Mouse (Mus musculus): ENCODE measurements around the gene Nol9.

Gene Nol9

DNA sequence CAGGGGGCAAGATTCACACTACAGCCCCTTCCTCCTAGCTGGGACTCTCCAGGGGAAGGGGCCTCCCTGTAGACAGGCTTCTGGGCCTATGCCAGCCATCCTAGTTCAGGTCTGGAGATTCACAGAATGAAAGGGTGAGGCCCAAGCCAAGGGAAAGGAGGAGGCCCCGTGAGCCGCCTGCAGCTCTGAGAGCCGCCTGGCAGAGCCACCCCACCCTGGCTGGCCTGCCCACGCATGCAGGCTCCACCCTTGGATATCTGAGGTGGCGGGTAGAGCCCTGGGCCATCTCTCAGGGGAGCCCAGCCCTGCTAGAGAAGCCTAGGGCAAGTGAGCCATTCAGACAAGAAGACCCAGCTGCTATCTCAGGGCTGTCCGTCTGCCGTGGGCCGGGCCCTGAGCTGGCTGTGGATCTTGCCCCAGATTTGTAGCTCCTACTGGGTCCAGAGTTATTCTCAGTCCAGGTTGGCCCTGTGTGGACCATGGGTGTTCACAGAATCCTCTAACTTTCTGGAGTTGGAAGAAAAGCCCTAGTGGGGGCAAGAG lies 53.7 kb downstream of the Nol9 start:
- no peak for DNase-seq (ENCODE audit: low read depth)

DNA sequence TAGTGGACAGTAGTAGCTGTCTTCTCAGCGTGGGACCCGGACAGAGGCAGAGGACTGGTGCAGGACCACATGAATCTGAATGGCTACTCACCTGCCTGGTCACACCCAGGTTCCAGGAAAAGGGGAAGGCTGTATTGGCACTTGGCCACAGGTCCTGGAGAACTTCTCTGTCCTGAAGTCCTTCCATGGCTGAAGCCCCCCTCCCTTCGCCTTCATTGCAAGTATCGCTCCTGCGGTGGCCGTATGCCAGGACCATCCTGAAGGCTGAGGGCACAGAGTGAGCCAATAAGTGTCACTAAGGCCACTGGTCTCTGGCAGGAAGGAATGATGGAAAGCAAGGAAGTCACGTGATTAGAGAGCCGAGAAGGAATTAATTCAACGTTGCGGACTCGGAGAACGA lies 55.1 kb downstream of the Nol9 start:
- DNase-seq (ENCODE audit: low read depth), result no peak

DNA sequence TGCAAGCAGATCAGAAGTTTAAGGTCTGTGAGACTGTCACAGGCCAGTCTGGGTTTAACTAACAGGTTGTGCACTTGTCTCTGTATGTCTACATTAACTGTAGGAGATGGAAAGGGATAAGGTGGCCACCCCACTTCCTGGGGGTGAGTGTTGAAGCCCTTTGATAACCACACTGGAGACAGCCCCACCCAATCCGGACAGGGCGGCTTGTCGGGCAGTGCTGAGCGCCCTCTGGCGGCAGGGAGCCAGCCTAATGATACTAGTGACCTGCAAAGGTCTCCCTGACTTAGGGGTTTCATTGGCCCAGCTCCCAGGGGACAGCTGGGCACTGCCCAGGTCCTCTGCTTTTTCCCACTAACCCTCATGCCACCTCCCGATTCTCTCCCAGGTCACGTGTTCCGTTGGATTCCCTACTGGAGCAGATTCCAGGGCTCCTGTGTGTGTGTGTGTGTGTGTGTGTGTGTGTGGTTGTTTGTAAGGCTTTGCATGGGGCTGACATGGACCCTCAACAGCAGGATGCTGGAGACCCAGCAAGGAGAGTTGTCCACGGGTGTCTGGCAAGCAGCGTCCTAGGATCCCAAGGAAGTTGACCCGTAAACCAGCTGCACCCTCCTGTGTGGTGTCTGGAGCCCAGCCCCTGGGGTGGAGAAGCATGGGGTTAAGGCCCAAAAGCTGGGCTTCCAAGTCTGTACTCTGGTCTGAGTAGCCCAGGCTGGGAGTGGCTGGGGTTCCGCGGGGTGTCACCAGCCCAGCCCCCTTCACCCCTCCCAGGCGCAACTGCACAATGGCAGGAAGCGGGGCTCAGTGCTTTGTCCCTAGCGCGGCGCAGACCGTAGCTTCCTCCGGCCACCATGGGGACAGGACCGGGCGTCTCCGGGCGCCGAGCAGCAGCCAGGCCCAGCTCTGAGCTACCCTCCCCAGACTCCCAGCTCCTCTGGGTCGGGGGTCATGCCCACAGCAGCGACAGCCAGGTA lies 57.1 kb downstream of the Nol9 start:
- DNase-seq (ENCODE audit: low read depth), result peak; percentile 88

DNA sequence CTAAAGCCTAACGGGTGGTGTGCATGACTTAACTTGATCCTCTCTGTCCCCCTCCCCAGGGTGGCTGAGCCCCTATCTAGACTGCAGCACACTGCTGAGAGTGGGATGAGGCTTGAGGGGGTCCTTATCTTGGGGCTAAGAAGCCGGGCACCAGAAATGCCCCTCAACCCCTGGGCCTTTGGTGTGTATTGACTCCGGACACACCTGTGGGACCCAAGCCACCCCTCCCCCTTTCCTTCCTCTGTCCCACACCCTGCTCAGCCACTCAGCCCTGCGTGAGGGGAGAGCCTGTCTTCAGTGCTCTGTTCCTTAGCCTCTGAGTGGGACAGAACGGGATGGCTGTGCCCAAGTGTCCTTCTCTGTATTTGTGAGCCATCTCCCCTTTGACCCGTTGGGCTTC lies 57.8 kb downstream of the Nol9 start:
- no peak for DNase-seq (ENCODE audit: low read depth)

DNA sequence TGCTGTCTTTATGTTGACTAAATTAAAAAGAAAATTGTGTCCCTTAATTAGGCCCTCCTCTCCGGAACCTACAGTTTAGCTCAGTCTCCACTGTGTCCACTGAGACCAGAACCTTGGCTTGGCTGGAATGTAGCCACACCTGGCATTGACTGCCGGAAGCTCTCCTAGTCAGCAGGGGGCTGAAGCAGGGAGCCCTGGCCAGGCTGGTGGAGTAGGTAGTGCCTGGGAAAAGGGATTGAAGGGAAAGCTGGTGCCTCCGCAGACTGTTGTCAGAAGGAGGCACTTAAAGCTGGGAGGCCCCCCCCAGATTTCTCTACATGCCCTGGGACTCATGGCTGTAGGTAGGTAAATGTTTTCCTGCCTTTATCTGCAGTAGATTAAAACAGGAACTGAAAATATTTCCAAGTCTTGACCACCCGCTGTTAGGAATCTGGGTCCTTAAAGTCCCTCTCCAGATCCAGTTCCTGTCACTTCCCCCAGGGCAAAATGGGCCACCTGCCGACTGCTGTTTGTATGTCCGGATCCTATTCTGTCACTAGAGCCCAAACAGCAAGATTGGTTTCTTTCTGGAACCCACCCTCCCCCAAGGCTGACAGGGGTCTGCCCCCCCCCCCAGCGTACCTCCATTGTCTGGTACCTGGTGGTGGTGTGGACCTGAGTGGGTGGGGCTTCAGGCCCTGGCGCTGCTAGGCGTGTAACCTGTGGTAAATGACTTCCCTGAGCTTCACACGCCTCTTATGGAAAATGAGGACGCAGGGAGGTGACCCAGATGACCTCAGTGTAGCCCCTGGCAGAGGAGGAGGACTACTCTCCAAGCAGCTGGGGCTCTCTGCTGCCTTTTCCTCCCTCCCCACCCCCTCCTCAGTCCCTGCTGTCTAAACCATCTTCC lies 59.0 kb downstream of the Nol9 start:
- DNase-seq (ENCODE audit: low read depth), result no peak

DNA sequence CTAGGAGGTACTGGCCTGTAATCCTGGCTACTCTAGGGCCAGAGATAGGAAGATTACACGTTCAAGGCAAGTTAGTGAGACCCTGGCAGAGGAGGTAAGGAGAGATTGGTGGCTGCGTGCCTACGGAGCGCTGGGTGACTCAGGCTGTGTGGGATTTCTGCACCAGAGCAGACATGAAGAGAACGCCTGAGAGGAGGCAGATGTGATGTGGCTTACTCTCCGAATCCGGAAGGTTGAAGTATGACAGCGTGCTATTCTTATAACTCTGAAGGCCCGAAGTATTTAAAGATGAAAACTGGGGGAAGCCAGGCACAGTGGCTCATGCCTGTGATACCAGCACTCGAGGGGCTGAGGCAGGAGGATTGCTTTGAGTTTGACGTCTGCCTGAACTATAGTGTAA lies 61.4 kb downstream of the Nol9 start:
- no peak for DNase-seq (ENCODE audit: low read depth)

DNA sequence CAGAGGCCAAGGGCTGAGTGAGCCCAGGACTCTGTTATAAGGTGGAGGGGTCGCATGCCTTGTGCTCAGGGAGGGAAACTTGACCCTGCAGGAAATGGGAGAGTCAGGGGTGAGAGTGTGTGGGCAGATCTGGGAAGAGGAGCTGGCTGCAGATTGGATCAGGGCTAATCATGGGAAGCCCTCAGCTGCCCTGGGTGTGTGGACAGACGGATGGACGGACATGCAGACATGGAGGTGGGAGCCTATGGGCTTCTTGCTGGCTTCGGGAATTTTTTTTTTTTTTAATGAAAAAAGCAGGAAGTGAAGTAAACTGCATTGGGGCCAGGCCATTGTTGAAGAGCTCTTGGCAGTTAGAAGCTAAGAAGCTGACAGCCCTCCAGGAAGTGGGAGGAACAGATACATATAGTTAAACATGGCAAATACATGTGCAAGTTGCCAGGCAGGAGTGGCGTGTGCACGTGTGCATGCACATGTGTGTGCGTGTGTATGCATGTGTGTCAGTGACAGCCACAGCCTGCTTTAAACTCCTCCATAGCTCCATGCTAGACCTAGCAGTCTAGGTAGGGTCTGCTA lies 62.0 kb downstream of the Nol9 start:
- DNase-seq (ENCODE audit: low read depth), result no peak

DNA sequence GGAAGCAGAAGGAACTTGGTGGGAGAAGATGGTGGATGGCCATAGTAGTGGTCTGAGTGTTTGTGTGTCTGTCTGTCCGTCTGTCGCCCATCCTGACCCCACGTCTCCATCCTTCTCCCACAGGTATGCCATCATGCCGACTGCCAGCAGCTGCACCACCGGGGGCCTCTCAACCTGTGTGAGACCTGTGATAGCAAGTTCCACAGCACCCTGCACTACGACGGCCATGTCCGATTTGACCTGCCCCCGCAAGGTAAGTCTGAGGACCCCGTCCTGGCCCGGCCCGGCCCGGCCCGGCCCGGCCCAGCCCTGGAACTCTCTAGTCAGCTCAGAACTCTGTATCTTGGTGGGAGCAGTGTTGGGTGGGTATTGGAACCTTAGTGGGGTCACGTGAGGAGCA lies 62.8 kb downstream of the Nol9 start:
- DNase-seq (ENCODE audit: low read depth), result no peak

DNA sequence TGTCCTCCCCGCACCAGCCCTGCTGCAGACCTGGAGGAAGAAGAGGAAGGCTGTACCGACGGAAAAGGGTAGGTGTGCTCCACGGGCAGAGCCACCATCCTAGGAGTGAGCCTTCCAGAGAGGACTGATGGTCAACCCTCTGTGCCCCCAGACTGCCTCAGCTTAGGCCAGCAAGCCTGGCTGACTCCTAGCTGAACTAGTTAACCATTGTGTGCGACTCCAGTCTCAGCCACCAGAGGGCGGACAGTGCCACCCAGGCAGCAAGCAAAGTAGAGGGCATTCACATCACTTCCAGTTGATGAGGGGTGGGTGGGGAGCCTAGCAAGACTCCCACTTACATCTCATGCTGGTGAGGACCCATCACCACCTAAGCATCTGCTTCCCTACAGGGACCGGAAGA lies 63.9 kb downstream of the Nol9 start:
- DNase-seq (ENCODE audit: low read depth), result peak; percentile 86

DNA sequence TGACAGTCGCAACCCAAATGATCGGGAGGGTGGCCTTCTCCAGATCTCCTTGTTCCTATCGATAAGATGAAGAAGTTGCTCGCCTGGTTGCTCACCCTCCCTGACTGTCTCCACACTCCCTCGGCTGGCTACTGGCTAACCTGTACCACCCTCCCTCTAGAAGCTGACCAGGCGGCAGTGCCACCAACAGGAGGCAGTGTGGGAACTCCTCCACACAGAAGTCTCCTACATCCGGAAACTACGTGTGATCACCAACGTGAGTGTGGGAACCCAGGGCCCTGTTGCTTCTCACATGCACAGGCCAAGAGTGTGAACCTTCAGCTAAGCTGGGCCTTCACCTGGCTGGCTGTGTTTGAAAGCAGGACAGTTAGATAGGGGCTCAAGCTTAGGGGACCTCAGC lies 67.6 kb downstream of the Nol9 start:
- DNase-seq (ENCODE audit: low read depth), result no peak

DNA sequence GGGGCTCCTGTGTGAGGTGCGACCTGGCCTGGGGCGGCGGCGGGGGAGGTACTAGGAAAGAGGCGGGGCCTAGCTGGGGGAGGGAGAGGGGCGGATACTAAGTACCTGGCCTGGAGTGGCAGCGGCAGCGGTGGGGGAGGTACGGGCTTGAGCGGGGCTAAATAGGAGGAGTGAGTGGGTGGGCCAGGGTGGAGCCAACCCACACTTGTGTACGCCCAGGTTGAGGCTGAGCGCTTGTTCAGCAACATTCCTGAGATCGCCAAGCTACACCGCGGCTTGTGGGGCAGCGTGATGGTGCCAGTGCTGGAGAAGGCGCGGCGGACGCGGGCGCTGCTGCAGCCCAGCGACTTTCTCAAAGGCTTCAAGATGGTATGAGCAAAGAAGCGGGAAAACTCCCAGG lies 68.4 kb downstream of the Nol9 start:
- no peak for DNase-seq (ENCODE audit: low read depth)

DNA sequence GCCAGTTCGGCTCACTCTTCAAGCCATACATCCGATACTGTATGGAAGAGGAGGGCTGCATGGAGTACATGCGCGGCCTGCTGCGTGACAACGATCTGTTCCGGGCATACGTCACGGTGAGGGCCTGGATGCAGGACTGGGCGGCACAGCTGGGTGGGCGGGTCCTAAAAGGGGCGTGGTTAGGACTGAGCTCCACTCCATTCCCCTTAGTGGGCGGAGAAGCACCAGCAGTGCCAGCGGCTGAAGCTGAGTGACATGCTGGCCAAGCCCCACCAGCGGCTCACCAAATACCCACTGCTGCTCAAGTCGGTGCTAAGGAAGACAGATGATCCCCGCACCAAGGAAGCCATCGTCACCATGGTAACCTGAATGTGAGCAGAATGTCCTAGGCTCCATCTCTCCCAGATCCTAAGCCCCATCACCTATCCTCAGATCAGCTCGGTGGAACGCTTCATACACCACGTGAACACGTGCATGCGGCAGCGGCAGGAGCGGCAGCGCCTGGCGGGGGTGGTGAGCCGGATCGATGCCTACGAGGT lies 68.9 kb downstream of the Nol9 start:
- DNase-seq (ENCODE audit: low read depth), result no peak

DNA sequence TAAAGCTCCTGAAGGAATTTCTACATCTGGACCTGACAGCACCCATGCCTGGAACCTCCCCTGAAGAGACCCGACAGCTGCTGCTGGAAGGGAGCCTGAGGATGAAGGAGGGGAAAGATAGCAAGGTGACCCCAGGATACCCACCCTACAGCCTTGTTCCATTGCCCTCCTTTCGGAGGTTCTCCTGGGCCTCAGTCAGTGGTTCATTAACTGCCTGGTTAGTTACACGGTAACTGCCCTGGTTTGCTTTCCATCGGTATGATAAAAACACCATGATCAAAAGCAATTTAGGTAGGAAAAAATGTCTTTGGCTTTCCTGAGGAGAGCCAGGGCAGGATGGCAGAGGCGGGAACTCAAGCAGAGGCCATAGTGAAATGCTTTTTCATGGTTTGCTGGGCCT lies 69.6 kb downstream of the Nol9 start:
- DNase-seq (ENCODE audit: low read depth), result no peak

DNA sequence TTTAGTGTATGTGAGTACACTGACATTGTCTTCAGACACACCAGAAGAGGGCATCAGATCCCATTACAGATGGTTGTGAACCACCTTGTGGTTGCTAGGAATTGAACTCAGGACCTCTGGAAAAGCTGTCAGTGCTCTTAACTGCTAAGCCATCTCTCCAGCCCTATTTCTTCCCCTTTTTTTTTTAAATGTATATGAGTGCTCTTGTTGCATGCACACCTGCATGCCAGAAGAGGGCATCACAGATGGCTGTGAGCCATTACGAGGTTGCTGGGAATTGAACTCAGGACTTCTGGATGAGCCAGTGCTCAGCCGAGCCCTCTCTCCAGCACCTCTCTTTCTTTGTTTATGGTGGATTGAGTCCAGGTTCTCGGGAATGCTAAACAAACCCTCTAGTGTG lies 70.4 kb downstream of the Nol9 start:
- no peak for DNase-seq (ENCODE audit: low read depth)

DNA sequence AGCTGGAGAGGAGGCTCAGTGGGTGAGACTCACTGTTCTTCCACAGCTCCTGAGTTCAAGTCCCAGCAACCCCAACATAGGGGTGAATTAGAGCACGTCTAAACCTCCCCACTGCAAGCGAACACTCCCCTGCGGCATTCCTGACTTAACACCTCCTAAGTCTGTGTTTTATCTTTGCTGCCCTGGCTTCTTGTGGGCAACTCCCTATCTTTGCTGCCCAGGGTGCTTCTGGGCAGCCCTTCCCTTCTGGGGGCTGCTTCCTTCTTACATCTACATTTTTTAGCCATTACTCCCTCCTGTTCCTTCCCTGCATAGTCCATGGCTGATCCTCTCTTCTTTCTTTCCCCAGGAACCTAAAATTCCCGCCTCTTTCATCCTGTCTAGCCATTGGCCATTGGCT lies 71.6 kb downstream of the Nol9 start:
- no peak for DNase-seq (ENCODE audit: low read depth)

All from induced T-regulatory cell, adult 2 months (primary cell).